Mouse (Mus musculus) midbrain, embryonic 16.5 days (tissue): ENCODE results near the gene Car10. TPM values are rescaled to one million over a fixed set of nuclear protein-coding genes. Genes with fewer than 3 reads are reported as not detected.

Experiments used
- ATAC-seq: fragments of 200-750 bp; cut with Nextera tagmentation; 2 replicates; pipeline ENCODE4 v1.8.0; 2017; ENCODE audit warnings: moderate TSS enrichment
- H3K27ac ChIP-seq: fragments of 300-500 bp; sonication (generic); 2 replicates; pipeline ENCODE4 v1.5.1; 2014; ENCODE audit warnings: mild to moderate bottlenecking, low read length, mixed read lengths
- H3K27me3 ChIP-seq: fragments of 300-500 bp; sonication (generic); 2 replicates; pipeline ENCODE4 v1.6.1; 2014; ENCODE audit warnings: low read depth, low read length, mixed read lengths; ENCODE audit not compliant: control insufficient read depth, insufficient read depth
- H3K36me3 ChIP-seq: fragments of 300-500 bp; sonication (generic); 2 replicates; pipeline ENCODE4 v1.6.1; 2014; ENCODE audit warnings: mild to moderate bottlenecking, low read length, moderate library complexity, mixed read lengths; ENCODE audit not compliant: control insufficient read depth, insufficient read depth
- H3K4me1 ChIP-seq: fragments of 300-500 bp; sonication (generic); 2 replicates; pipeline ENCODE4 v1.6.1; 2014; ENCODE audit warnings: mild to moderate bottlenecking, low read length, mixed read lengths; ENCODE audit not compliant: control insufficient read depth, insufficient read depth
- H3K4me2 ChIP-seq: fragments of 300-500 bp; sonication (generic); 2 replicates; pipeline ENCODE4 v1.6.1; 2014; ENCODE audit warnings: mild to moderate bottlenecking, low read length, mixed read lengths
- H3K4me3 ChIP-seq: fragments of 300-500 bp; sonication (generic); 2 replicates; pipeline ENCODE4 v1.5.1; 2014; ENCODE audit warnings: low read depth, mild to moderate bottlenecking, low read length, moderate library complexity, mixed read lengths
- H3K9ac ChIP-seq: fragments of 300-500 bp; sonication (generic); 2 replicates; pipeline ENCODE4 v1.6.1; 2014; ENCODE audit warnings: low read depth, low read length, mixed read lengths
- H3K9me3 ChIP-seq: fragments of 300-500 bp; sonication (generic); replicated peaks from 2 replicates; pipeline ENCODE4 v1.6.1; 2014; ENCODE audit warnings: mild to moderate bottlenecking, low read length, mixed read lengths; ENCODE audit not compliant: control insufficient read depth, poor library complexity, severe bottlenecking
- WGBS: fragments of 180-500 bp; shearing (Covaris S2); extraction: QIAGEN DNeasy Blood & Tissue Kit; methylation state at CpG from one replicate; pipeline ENCODE4 v1.1.7; 2014; 5-methylcytosine and 5-hydroxymethylcytosine counted together
- polyA plus RNA-seq: library from polyadenylated mRNA; unstranded; fragments of >200 nt; fragmentation: Nextera tagmentation; extraction: Ambion mirVana; gene quantifications from 2 replicates; pipeline ENCODE4 v1.2.1, GENCODE M21; 2015

Car10 gene
- polyA plus RNA-seq, 1 experiment from 2014 or later, result 65.4 TPM

GRCm38 (mm10) chr11:93509527-93510235 is 411.9 kb downstream of the Car10 start:
- no peak overlapping the region for H3K4me3 ChIP-seq
- ATAC-seq, result no peak
- H3K9me3 ChIP-seq, result no peaks in the 10 kb centered on the region
- no peaks in the 10 kb centered on the region for H3K27me3 ChIP-seq
- no peak overlapping the region for H3K4me2 ChIP-seq
- 54% methylated on average over 11 of the region's 11 CpGs for WGBS
- no peak overlapping the region for H3K9ac ChIP-seq
- H3K4me1 ChIP-seq, result peaks cover 7% of the 10 kb centered on the region; the same call in 1 of the 2 replicates
- no peaks in the 10 kb centered on the region for H3K36me3 ChIP-seq
- H3K27ac ChIP-seq, result no peak overlapping the region

- Histone ChIP-seq H3K4me1 (peaks cover 7% of the 10 kb centered on the region; the same call in 1 of the 2 replicates), H3K27ac (no peak overlapping the region), H3K4me3 (no peak overlapping the region), H3K4me2 (no peak overlapping the region), H3K9ac (no peak overlapping the region), H3K36me3 (no peaks in the 10 kb centered on the region), H3K27me3 (no peaks in the 10 kb centered on the region), H3K9me3 (no peaks in the 10 kb centered on the region)
- ATAC-seq, result no peak
- 85% methylated on average over 2 of the region's 2 CpGs for WGBS
Observed at GRCm38 (mm10) chr11:93512843-93513242, 415.0 kb downstream of the Car10 start.

- Histone ChIP-seq H3K9ac (no peak overlapping the region), H3K36me3 (no peaks in the 10 kb centered on the region), H3K4me1 (peaks cover 7% of the 10 kb centered on the region; the same call in 1 of the 2 replicates), H3K4me2 (no peak overlapping the region), H3K9me3 (no peaks in the 10 kb centered on the region), H3K27ac (no peak overlapping the region), H3K27me3 (no peaks in the 10 kb centered on the region), H3K4me3 (no peak overlapping the region)
- no peak for ATAC-seq
- 16% methylated on average over 2 of the region's 2 CpGs for WGBS
Observed at GRCm38 (mm10) chr11:93514396-93514795, 416.6 kb downstream of the Car10 start.

- H3K27ac ChIP-seq, result peak overlapping the region; percentile 43
- no peaks in the 10 kb centered on the region for H3K9me3 ChIP-seq
Observed at GRCm38 (mm10) chr11:93515566-93515965, 417.7 kb downstream of the Car10 start.

GRCm38 (mm10) chr11:93516216-93516615 is 418.4 kb downstream of the Car10 start:
- no peak overlapping the region for H3K9ac ChIP-seq
- H3K4me3 ChIP-seq, result no peak overlapping the region
- H3K27ac ChIP-seq, result no peak overlapping the region
- H3K9me3 ChIP-seq, result no peaks in the 10 kb centered on the region
- ATAC-seq, result no peak
- WGBS, result 90% methylated on average over 9 of the region's 9 CpGs
- no peaks in the 10 kb centered on the region for H3K36me3 ChIP-seq
- H3K27me3 ChIP-seq, result no peaks in the 10 kb centered on the region
- H3K4me2 ChIP-seq, result no peak overlapping the region
- H3K4me1 ChIP-seq, result peaks cover 7% of the 10 kb centered on the region; the same call in 1 of the 2 replicates

More at GRCm38 (mm10) chr11:93515566-93515965, 417.7 kb downstream of the Car10 start:
- Histone ChIP-seq H3K4me3 (no peak overlapping the region), H3K9ac (no peak overlapping the region), H3K4me1 (peaks cover 7% of the 10 kb centered on the region; the same call in 1 of the 2 replicates), H3K4me2 (no peak overlapping the region), H3K36me3 (no peaks in the 10 kb centered on the region), H3K27me3 (no peaks in the 10 kb centered on the region)
- 69% methylated on average over 6 of the region's 6 CpGs for WGBS
- ATAC-seq, result peak; percentile 48; the same call in 1 of the 2 replicates

- ATAC-seq, result no peak
- Histone ChIP-seq H3K9ac (no peak overlapping the region), H3K27me3 (no peaks in the 10 kb centered on the region), H3K9me3 (no peaks in the 10 kb centered on the region), H3K4me2 (no peak overlapping the region), H3K4me3 (no peak overlapping the region), H3K36me3 (no peaks in the 10 kb centered on the region), H3K4me1 (peaks cover 7% of the 10 kb centered on the region; the same call in 1 of the 2 replicates), H3K27ac (no peak overlapping the region)
- WGBS, result 76% methylated on average over 2 of the region's 2 CpGs
Observed at GRCm38 (mm10) chr11:93516946-93517345, 419.1 kb downstream of the Car10 start.

- WGBS, result 86% methylated on average over 3 of the region's 3 CpGs
- ATAC-seq, result no peak
- Histone ChIP-seq H3K27me3 (no peaks in the 10 kb centered on the region), H3K36me3 (no peaks in the 10 kb centered on the region), H3K9ac (no peak overlapping the region), H3K27ac (no peak overlapping the region), H3K4me2 (no peak overlapping the region), H3K9me3 (no peaks in the 10 kb centered on the region), H3K4me1 (no peaks in the 10 kb centered on the region), H3K4me3 (no peak overlapping the region)
Observed at GRCm38 (mm10) chr11:93522501-93522900, 424.7 kb downstream of the Car10 start.

GRCm38 (mm10) chr11:93525921-93526320 is 428.1 kb downstream of the Car10 start:
- ATAC-seq, result no peak
- Histone ChIP-seq H3K36me3 (no peaks in the 10 kb centered on the region), H3K27ac (no peak overlapping the region), H3K9ac (no peak overlapping the region), H3K27me3 (no peaks in the 10 kb centered on the region), H3K9me3 (no peaks in the 10 kb centered on the region), H3K4me2 (no peak overlapping the region), H3K4me3 (no peak overlapping the region), H3K4me1 (no peaks in the 10 kb centered on the region)
- WGBS, result 78% methylated on average over 3 of the region's 3 CpGs

- no peak for ATAC-seq
Observed at GRCm38 (mm10) chr11:93531029-93531680, 433.3 kb downstream of the Car10 start.

More at GRCm38 (mm10) chr11:93531029-93531680, 433.3 kb downstream of the Car10 start:
- Histone ChIP-seq H3K9me3 (no peaks in the 10 kb centered on the region), H3K27me3 (no peaks in the 10 kb centered on the region), H3K4me3 (no peak overlapping the region), H3K36me3 (no peaks in the 10 kb centered on the region), H3K4me2 (no peak overlapping the region), H3K27ac (no peak overlapping the region), H3K9ac (no peak overlapping the region), H3K4me1 (no peaks in the 10 kb centered on the region)
- 68% methylated on average over 7 of the region's 7 CpGs for WGBS
